Mouse (Mus musculus) kidney, adult 11 months (tissue): ENCODE measurements around the gene Nell1.

Experiments
- DNase-seq: peaks from one replicate; pipeline ENCODE4 v3.0.0; 2022

Gene Nell1

GRCm38 (mm10) chr7:50338226-50338625 lies 363.6 kb downstream of the Nell1 start:
- DNase-seq, result no peak

- no peak for DNase-seq
Observed at GRCm38 (mm10) chr7:50338757-50339156, 364.1 kb downstream of the Nell1 start.

GRCm38 (mm10) chr7:50351564-50351963 lies 376.9 kb downstream of the Nell1 start:
- no peak for DNase-seq

- DNase-seq, result no peak
Observed at GRCm38 (mm10) chr7:50357213-50357612, 382.5 kb downstream of the Nell1 start.

GRCm38 (mm10) chr7:50362039-50362438 lies 387.4 kb downstream of the Nell1 start:
- DNase-seq, result no peak

GRCm38 (mm10) chr7:50374876-50375275 lies 400.2 kb downstream of the Nell1 start:
- DNase-seq, result no peak

GRCm38 (mm10) chr7:50410421-50410820 lies 435.8 kb downstream of the Nell1 start:
- DNase-seq, result no peak

- DNase-seq, result no peak
Observed at GRCm38 (mm10) chr7:50419976-50420375, 445.3 kb downstream of the Nell1 start.

GRCm38 (mm10) chr7:50422422-50423195 lies 447.9 kb downstream of the Nell1 start:
- DNase-seq, result no peak

- DNase-seq, result no peak
Observed at GRCm38 (mm10) chr7:50429725-50430124, 455.1 kb downstream of the Nell1 start.

GRCm38 (mm10) chr7:50441237-50441636 lies 466.6 kb downstream of the Nell1 start:
- DNase-seq, result no peak

GRCm38 (mm10) chr7:50447316-50447715 lies 472.7 kb downstream of the Nell1 start:
- DNase-seq, result no peak

GRCm38 (mm10) chr7:50467742-50468141 lies 493.1 kb downstream of the Nell1 start:
- DNase-seq, result no peak

GRCm38 (mm10) chr7:50470555-50470954 lies 495.9 kb downstream of the Nell1 start:
- DNase-seq, result no peak

- no peak for DNase-seq
Observed at GRCm38 (mm10) chr7:50482011-50482410, 507.3 kb downstream of the Nell1 start.

GRCm38 (mm10) chr7:50485304-50485703 lies 510.6 kb downstream of the Nell1 start:
- DNase-seq, result no peak

- no peak for DNase-seq
Observed at GRCm38 (mm10) chr7:50486884-50487420, 512.3 kb downstream of the Nell1 start.

- no peak for DNase-seq
Observed at GRCm38 (mm10) chr7:50501562-50501961, 526.9 kb downstream of the Nell1 start.

GRCm38 (mm10) chr7:50507047-50507446 lies 532.4 kb downstream of the Nell1 start:
- DNase-seq, result no peak

- DNase-seq, result no peak
Observed at GRCm38 (mm10) chr7:50514830-50515229, 540.2 kb downstream of the Nell1 start.

- DNase-seq, result no peak
Observed at GRCm38 (mm10) chr7:50516681-50517080, 542.0 kb downstream of the Nell1 start.

GRCm38 (mm10) chr7:50543373-50543772 lies 568.7 kb downstream of the Nell1 start:
- DNase-seq, result no peak

GRCm38 (mm10) chr7:50549572-50549971 lies 574.9 kb downstream of the Nell1 start:
- no peak for DNase-seq

GRCm38 (mm10) chr7:50551426-50551825 lies 576.8 kb downstream of the Nell1 start:
- DNase-seq, result no peak

GRCm38 (mm10) chr7:50562708-50563107 lies 588.0 kb downstream of the Nell1 start:
- DNase-seq, result no peak
